Mouse (Mus musculus): ENCODE data around the gene Vmn1r65. TPM values are rescaled to one million over a fixed set of nuclear protein-coding genes. Genes with fewer than 3 reads are reported as not detected.

Vmn1r65 gene
- not detected for polyA plus RNA-seq (2017; shearing (Covaris generic))

DNA sequence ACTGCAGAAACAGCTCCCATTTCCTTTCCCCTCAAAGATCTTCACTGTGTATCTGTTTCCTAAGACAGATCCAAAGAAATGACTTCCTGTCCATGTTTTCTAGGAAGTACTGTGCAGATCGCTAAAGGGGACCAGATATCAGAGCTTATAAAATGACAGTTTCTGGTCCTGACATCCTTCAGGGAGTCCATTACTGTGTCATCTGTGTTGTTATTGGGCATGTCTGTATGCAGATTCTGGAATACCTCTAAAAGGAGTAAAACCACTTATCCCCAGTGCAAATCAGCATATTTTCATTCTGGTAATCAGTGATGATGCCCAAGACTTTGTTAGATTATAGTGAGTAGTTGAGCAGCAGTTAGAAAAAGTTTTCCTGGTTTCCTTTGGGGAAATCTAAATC is at the start of gene Vmn1r65:
Vmn1r65 (minus strand) TSS at position 101 of the 400 bp plus-strand sequence.

DNA sequence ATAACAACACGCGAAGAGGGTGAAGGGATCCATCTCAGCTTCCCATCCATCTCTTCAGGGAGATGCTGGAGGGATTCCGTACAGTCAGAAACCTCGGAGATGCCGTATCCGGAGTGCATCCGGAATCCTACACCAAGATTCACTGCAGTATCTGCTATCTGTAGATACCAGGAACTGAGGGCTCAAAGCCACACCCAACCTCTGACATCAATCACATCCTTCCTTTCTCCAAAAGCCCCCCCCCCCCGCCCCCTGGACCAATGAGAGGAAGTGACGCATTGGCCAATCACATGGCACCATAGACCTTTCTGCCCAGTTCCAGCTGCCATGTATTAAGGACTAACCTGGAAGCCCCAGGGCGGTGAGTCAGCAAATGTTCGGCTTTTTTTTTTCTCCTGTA is 34.1 kb upstream of the Vmn1r65 start, which contains the start of gene Nlrp4c:
Nlrp4c (plus strand) TSS at position 301 of the 400 bp plus-strand sequence.

Other genes with a start within 250 kb of the Vmn1r65 start
- gene Vmn1r63, start 205.6 kb downstream of the Vmn1r65 start, polyA plus RNA-seq (2017; shearing (Covaris generic)), result not detected
- not detected for gene Vmn1r64, start 126.5 kb downstream of the Vmn1r65 start, polyA plus RNA-seq (2017; shearing (Covaris generic))
- gene Nlrp4c, start 34.2 kb upstream of the Vmn1r65 start, polyA plus RNA-seq (2017; shearing (Covaris generic)), result not detected
- gene Zfp787, start 145.0 kb upstream of the Vmn1r65 start, polyA plus RNA-seq (2017; shearing (Covaris generic)), result 32.6 TPM
- 24.7 TPM for gene Zfp444, start 161.2 kb upstream of the Vmn1r65 start, polyA plus RNA-seq (2017; shearing (Covaris generic))
- not detected for gene Galp, start 186.1 kb upstream of the Vmn1r65 start, polyA plus RNA-seq (2017; shearing (Covaris generic))
- not detected for gene Zscan5b, start 211.3 kb upstream of the Vmn1r65 start, polyA plus RNA-seq (2017; shearing (Covaris generic))
- not detected for gene Epp13, start 241.7 kb upstream of the Vmn1r65 start, polyA plus RNA-seq (2017; shearing (Covaris generic))